Mouse (Mus musculus) gastrocnemius, postnatal 14 days (tissue): Measurements from ENCODE around the gene Ccdc194. TPM values are rescaled to one million over a fixed set of nuclear protein-coding genes. Genes with fewer than 3 reads are reported as not detected.
"Not testable (repeated sequence)": the region's sequence is repeated elsewhere in the genome, so short reads cannot be mapped to it uniquely, and the experiment has no call there.

Experiments
- DNase-seq: peaks from one replicate; pipeline ENCODE4 v3.0.0; 2021; ENCODE audit warnings: mixed read lengths
- intact Hi-C: fragments of 180-260 bp; cut with DNase I; formaldehyde crosslinking; loops from one replicate; pipeline ENCODE4 v1.15.1; 2025; ENCODE audit warnings: low total_unique reads
- total RNA-seq, 2 experiments: library from RNA; stranded (reverse); gene quantifications; 2 replicates each; pipeline ENCODE4 v1.2.3; 2021

Ccdc194 gene
- total RNA-seq, 2 experiments from 2014 or later: 0.33 TPM; not detected in 1

DNA sequence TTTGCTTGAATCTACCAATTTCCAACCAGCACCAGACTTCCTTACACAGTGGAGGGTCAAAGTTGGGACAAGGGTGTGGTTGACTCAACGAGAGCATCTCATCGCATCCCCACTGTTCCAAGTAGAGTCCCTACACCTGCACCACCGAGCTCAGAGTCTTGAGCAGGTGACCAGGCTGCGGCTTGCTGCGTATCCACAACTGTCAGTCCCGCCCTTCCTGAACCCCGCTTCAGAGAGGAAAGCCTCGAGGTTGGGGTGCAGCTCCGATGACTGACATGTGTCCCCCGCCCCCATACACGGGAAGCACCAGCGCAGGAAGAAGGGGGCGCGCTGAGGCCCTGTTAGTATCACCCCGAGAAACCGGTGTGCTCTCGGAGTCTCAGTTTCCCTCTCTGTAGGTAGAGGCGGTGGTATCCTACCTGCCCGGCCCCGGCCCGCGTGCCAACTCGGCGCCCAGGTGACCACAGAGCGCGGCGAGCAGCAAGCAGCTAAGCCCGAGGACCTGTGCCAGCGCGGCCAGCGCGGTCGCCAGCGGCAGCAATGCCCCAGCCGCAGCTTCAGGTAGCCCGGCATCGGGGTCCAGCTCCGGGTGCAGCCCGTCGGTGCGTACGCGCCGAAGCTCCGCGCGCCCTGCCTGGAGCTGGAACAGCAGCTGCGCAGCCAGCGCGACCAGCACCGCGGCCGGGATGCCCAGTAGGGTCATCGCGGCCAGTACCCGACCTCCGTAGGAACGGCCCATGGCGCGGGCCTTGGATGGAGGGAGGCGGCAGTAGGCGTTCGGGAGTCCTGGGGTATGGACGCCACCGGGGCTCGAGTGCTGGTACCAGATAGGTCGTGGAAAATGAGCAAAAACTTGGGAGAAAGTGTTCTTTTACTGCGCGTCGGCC lies 32.8 kb upstream of the Ccdc194 start, which contains the start of gene Tmem221:
Gene Tmem221 (minus strand): TSS at position 801 of the 887 bp plus-strand sequence.
- no peak for DNase-seq
- intact Hi-C loops: no loop called here

DNA sequence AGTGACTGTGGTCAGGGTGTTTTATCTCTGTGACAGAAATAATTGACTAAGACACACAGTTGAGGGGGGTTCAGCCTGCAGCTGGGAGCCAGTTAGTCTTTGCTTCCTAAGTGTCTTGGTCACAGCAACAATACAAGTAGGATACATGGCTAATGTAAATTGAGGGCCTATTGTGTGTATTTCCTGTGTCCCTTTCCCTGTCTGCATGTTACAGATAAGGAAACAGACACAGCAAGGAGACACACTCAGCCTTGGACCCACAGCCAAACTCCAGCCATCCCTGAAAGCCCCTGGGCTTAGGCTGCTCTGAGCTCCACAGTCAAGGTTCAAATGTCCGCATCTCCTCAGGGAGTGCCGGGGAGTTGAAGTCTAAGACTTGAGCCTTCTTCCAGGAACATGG lies 29.1 kb upstream of the Ccdc194 start:
- intact Hi-C loops: no loop called here
- no peak for DNase-seq

DNA sequence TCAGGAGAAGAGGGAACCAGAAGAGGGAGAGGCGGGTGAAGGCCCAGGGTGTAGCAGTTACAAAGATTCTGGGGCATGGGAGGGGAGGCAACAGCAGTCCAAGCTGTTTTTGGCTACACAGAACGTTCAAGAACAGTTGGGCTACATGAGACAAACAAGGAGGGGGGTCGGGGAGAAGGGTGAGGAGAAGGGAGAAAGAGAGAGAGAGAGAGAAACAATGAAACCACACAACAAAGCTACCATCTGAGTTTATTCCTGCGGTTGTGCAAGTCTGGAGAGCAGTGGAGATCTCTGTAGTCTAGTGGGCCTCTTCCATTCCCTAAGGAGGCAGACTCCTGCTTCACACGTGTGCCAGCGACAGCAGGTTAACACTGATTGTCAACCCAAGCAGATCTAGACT lies 28.5 kb upstream of the Ccdc194 start:
- DNase-seq: no peak
- intact Hi-C loops: no loop called here

DNA sequence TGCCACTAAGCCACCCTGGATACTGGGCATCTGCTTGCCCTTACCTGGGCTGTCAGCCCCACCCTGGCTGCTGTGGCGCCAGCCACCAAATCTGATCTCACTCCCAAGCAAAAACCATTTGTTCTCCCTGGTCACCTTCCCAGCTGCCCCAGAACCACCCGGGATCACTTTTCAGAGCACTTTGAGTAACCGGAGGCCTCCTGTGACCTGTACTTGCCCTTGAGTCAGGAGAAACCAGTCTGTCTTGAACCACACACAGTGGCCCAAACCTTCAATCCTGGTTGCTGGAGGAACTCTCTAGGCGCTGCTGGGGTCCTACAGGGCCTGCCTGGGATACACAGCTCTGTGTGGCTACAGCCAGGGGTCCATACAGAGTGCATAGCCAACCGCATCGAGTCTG lies 27.3 kb upstream of the Ccdc194 start:
- DNase-seq: no peak
- intact Hi-C loops: no loop called here

DNA sequence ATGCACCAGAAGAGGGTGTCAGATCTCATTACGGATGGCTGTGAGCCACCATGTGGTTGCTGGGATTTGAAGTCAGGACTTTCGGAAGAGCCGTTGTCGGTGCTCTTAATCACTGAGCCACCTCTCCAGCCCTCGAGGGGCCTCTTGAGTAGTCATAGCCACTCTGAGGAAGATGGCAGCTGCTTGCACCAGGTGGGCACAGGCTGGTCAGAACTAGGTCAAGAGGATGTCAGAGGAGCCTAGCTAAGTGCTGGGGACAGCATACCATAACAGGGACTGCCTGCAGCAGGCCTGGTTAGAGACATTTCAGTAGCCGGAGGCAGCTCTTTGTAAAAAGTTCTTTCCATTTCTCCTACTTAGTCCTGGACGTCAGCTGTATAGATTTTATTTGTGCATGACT lies 25.2 kb upstream of the Ccdc194 start:
- no peak for DNase-seq
- intact Hi-C loops: no loop called here

DNA sequence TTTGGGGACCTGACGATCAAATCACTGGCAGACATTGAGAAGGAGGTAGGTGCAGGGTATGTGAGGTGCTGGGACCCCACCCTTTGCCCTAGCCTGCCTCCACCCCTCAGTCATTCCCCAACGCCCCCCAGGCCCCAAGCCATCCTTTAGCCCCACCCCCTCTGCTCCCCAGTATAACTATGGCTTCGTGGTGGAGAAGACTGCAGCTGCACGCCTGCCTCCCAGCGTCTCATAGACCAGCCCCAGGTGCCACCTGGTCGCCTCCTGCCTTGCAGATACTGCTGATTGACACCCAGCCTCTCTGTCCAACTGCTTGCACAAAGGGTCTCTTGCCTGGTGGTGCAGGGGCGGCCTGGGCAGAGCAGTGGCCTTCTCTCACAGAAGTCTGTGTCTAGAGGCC lies 22.1 kb upstream of the Ccdc194 start:
- DNase-seq: no peak
- intact Hi-C loops: no loop called here

DNA sequence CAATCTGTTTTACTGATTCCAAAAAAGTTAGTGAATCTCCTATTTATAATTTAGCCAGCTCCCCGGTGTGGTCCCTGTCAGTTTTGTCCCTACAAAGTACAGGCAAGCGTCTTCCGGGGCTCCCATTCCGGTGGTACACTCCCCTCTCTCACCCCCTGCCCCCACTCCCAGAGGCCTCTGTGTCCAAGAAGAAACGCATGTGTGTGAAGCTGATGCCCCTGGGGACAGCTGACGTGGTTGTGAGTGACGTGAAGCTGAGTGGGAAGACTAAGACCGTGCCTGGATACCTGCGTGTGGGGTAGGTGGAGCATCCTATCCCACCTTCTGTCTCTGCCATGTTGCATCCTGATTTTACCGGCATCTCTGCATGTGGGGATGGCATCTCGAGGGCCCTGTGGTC lies 19.5 kb upstream of the Ccdc194 start:
- intact Hi-C loops: no loop called here

DNA sequence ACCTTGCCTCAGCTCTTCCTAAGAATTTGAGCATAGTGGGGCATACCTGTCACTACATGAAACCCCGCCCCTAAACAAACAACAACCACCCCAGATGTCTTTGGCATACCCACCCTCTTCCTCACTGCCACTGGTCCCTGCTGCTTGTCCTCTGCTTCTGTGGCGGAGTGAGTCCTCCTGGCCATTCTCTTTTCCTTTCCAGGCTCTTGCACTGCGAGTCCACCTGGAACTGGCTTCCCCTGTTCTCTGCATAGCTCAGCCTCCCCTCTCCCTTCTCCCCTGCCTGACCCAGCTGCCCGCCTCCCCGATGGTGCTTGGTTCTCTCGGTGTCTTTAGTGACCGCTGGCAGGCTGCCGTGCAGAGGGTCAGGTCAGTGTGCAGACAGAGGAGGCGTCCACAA lies 18.2 kb upstream of the Ccdc194 start:
- DNase-seq: no peak
- intact Hi-C loops: no loop called here

More for the DNA sequence above, 19.5 kb upstream of the Ccdc194 start:
- no peak for DNase-seq

DNA sequence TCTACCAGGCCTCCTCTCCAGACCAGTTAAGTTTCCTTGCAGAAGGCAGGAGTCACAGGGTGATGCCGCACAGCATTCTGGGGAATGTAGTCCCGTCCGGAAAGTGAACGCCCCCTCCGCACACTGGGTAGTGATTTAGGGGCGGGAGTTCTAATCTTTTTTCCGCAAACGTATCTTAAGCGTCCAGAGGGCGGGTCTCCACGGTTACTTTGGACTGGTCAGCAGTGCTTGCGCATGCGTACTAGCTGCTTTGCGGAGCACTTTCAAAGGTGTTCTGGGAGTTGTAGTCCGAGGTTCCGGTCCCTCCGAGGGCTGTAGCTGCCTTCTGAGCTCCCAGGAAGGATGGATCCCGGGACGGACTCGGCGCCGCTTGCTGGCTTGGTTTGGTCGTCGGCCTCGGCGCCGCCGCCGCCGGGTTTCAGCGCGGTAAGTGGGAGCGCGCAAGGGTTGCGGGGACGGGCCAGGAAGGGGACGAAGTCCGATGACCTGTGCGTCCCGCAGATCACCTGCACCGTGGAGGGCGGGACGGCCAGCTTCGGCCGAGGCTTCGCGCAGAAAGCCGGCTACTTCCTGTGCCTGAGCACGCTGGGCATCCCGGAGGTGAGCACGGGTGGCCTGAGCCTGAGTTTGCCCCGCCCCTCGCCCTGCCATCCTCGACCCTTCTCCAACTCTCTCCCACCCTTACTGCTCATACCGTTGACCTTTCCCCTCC lies 17.3 kb upstream of the Ccdc194 start, which contains the start of gene Mvb12a:
Gene Mvb12a (plus strand): TSS at position 291 of the 712 bp plus-strand sequence.
- peak; percentile 97 for DNase-seq
- intact Hi-C loops: no loop called here

DNA sequence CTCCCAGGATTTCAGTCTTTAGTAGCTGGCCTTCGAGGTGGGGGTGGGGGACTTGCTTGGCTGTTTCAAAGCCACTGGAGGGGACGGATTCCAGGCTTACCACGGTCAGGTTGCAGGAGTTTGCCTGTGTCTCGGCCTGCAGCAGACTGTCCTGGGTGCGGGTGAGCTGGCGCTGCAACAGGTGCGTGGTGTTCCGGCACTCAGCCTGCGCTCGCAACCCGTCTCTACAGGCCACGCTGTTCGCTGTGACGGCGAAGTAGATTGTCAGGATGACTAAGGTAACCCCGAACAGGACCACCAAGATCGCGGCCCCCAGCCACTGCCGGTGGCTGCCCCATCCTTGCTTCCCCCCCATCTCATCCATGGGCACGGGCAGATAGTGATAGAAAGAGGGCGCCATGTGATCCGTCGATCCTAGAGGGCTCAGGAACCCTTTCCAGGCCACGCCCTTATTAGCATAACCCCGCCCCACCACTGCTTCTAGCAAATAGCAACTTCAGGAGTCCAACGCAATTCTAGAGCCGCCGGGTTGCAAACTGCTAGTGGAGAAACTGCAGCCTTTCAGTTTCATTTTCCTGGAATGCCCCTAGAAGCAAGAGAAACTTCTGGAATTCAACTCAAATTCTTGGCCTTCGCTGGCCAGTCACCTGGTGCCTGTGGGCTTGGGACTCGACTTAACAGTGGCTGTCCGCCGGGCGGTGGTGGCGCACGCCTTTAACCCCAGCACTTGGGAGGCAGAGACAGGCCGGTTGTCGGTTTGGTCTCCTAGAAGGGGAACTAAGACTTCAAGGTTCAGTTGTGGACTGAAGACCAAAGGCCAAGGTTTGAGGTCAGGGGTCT lies 11.7 kb upstream of the Ccdc194 start, which contains the start of gene Bst2:
Gene Bst2 (minus strand): TSS at position 429 of the 840 bp plus-strand sequence.
- DNase-seq: peak; percentile 85
- intact Hi-C loops: no loop called here

DNA sequence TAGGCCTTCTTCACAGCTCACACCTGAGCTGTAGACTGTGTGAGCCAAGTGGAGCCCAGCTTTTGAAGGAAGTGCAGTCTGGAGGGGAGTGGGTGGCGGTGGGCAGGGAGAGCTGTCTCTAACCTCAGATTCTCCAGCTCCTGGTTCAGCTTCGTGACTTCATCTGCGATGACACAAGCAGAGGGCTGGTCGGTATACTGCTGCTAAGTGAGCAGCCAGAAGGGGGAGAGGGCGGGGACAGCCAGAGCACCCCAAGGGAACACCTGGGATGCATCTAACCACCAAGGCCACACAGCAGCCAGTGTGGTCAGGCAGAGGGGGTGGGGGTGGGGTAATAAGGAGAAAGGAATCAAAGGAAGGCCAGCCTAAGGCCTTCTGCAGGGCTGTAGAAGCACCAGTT lies 10.2 kb upstream of the Ccdc194 start:
- intact Hi-C loops: no loop called here

DNA sequence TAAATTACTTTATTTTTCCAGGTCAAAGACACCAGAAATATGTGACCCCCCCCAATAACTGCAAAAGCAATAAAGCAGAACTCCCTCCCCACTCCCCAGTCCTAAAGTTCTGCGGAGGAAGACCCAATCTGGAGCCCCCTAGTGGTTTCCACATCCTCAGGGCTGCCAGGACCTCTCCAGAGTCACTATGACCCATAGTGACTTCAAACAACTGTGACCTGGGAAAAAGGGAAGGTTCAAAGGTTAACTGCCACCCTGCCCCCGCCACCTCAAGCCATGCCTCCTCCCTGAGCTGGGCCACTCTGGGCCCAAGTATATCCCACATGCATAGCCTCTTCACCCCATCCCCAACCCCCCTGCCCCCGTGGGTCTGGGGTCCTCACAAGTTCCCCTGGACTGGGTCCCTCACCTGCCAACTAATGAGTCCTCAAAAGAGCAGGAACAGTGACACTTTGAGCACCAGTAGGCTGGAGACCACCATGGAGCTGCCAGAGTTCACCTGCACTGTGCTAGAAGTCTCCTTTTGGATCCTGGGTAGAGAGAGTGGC lies 8.8 kb upstream of the Ccdc194 start:
- intact Hi-C loops: no loop called here

More for the DNA sequence above, 10.2 kb upstream of the Ccdc194 start:
- no peak for DNase-seq

DNA sequence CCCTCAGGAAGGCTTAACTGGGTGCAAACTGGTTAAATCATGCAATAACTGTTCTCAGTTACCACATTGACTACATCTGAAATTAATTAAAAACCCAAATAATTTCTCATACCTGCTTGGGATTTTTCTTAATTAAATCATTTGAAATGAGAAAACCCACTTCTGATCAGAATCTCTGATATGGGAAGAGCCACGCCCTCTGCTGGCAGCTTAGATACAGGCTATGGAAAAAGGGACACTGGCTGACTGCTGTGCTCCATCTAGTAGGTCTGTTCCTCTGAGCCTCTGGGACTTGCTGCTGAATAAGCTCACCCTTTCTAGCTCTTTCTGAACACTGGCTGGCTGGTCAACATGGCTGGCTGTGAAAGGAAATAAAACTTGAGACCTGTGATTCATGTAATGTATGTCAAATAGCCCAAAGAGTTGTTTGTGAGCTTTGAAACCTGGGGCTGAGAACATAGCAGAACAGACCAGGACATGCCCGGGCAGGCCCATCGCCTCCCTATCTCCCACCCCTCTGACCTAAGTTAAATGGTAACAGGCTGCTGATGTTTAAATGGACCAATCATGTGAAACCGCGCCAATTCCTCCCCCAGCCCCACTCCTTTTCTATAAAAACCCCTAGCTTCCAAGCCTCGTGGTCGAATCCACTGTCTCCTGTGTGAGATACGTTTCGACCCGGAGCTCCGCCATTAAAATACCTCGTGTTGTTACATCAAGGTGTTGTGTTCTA lies 5.4 kb upstream of the Ccdc194 start:
- intact Hi-C loops, DNase-seq: not testable (repeated sequence)

More for the DNA sequence above, 8.8 kb upstream of the Ccdc194 start:
- no peak for DNase-seq

DNA sequence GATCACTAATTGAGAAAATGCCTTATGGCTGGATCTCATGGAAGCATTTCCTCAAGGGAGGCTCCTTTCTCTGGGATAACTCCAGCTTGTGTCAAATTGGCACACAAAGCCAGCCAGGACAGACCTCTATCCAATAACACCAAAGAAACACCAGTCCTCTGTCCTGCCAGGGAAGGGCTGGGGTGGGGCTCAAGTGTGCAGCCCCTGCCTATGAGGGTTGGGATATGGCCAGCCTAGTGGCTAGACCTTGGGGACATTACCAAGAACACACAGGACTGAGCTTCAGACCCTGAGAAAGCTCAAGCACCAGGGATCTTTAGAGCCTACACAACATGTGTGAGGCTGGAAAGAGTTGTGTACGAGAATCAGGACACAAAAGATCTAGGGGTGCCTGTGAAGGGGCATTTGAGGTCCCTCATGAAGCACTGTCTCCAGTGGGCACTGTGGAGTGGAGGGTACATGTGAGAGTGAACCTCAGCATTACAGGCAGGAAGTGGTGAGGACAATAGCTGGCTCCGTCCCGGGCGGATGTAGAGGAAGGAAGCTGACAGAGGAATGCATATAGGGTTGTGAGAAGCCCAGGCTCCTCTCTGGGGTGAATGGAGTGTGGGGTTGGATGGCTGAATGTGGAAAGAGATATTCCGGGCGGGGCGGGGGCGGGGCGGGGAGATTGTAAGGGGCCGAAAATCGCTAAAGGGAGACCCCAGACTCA lies 3.0 kb upstream of the Ccdc194 start:
- no peak for DNase-seq
- intact Hi-C loops: no loop called here

DNA sequence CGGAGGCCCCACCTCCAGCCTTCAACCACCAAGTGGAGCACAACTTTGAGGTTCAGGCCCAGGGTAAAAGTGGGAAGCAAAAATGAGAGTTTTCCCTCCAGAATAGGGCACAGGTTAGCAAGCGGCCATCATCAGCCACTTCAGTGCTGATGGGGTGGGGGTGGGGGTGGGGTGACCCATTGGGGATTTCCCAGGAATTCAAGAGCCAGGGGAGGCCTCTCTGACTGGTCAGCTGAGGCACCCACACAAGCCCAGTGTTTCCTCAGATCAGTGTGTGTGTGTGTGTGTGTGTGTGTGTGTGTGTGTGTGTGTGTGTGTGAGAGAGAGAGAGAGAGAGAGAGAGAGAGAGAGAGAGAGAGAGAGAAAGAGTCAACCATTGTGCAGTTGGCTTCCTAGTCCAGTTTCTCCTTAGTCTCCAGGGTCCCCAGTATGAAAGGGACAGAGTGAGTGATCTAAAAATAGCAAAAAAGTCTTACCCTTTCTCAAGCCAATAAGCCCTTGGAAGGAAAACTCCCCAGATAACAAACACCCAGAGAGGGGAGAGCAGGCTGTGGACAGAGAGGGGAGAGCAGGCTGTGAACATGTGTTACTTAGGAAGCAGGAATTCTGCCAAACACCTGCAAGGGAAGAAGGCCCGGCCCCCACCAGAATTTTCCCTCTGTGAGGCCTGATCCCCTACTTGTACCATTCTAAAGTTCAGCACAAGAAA lies 1.8 kb upstream of the Ccdc194 start:
- intact Hi-C loops: no loop called here

DNA sequence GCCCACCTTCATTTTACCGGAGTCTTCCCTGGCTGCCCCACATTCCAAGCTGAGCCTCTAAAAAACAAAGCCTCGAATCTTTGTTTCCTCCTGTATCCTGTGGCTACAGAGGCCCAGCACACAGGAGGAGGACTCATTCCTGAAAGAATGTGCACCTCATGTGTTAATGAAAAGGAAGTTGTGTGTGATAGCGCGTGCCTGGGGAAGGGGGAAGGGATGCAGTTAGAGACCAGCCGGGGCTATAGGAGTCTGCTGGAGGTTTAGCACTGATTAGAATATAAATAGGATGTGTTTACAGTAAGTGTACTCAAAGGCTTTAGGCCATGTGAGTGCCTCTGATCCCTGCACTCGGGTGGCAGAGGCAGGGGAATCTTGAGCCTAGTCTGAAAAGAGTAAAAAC lies 761 bp upstream of the Ccdc194 start:
- no peak for DNase-seq
- intact Hi-C loops: no loop called here

More for the DNA sequence above, 1.8 kb upstream of the Ccdc194 start:
- no peak for DNase-seq

DNA sequence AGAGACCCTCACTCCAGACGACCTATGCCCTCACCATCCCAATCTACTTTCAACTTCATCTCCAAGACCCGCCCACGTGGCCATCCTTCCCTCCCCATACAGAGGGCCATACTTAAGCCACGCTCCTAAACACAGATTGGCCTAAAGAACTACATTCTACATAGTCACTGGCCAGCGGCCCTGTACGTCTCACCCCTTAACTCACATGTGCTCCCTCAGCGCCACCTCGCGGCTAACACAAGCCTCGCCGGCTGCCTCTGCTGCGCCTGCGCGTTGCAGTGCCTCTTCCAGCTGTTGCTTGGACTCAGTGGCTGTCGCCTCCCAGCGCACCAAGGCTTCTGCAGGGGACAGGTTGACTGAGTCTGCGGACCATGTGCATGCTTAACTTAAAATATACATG lies 3.9 kb downstream of the Ccdc194 start:
- intact Hi-C loops: loop anchor here (2.0 kb wide), 1 partner anchor 81 kb away; no protein-coding TSS in a partner anchor
- DNase-seq: peak; percentile 95
